Mouse (Mus musculus) cerebellum, adult 2 months (tissue): ENCODE results near the gene Thsd7b.

ENCODE experiments used
- CTCF ChIP-seq: fragments of 200-500 bp; IDR thresholded peaks from 2 replicates; pipeline ENCODE4 v1.5.1; 2011; ENCODE audit warnings: low read depth, mild to moderate bottlenecking, control low read depth, low read length, moderate library complexity, borderline replicate concordance; ENCODE audit not compliant: insufficient read depth
- POLR2A ChIP-seq: fragments of 200-500 bp; IDR thresholded peaks from 2 replicates; pipeline ENCODE4 v1.6.1; 2011; ENCODE audit warnings: low read length, control low read depth, borderline replicate concordance; ENCODE audit not compliant: insufficient read depth

GRCm38 (mm10) chr1:129867714-129868113, 594.6 kb downstream of the Thsd7b start:
- TF ChIP-seq CTCF = no peak
- no peak for TF ChIP-seq POLR2A
